Mouse (Mus musculus): ENCODE measurements at regions not wholly inside any gene's neighbourhood (a gene's known extent, or its start where the extent isn't known, plus 50 kb on each side); places are given as distances from the start of the nearest gene placed in this dataset.

- DNase-seq (ENCODE audit: low spot score in 2 of 2) = no peak
Observed at GRCm38 (mm10) chr5:35165459-35165858, 59.9 kb upstream of the Lrpap1 start.

GRCm38 (mm10) chr5:35162607-35163006, 57.0 kb upstream of the Lrpap1 start:
- no peak for DNase-seq (ENCODE audit: low spot score in 2 of 2)

- DNase-seq (ENCODE audit: low spot score in 2 of 2) = no peak
Observed at GRCm38 (mm10) chr5:35162120-35162519, 56.6 kb upstream of the Lrpap1 start.

GRCm38 (mm10) chr5:35160929-35161815, 55.6 kb upstream of the Lrpap1 start:
- DNase-seq (ENCODE audit: low spot score in 2 of 2) = no peak

GRCm38 (mm10) chr5:35159854-35160253, 54.3 kb upstream of the Lrpap1 start:
- DNase-seq (ENCODE audit: low spot score in 2 of 2) = no peak

- no peak for DNase-seq (ENCODE audit: low spot score in 2 of 2)
Observed at GRCm38 (mm10) chr5:35159178-35159661, 53.7 kb upstream of the Lrpap1 start.

- no peak for DNase-seq (ENCODE audit: low spot score in 2 of 2)
Observed at GRCm38 (mm10) chr5:35158346-35159047, 52.9 kb upstream of the Lrpap1 start.

- no peak for DNase-seq (ENCODE audit: low spot score in 2 of 2)
Observed at GRCm38 (mm10) chr5:35156371-35156770, 50.8 kb upstream of the Lrpap1 start.

- no peak for DNase-seq (ENCODE audit: low spot score in 2 of 2)
Observed at GRCm38 (mm10) chr5:35155717-35156116, 50.2 kb upstream of the Lrpap1 start.

Measured in adrenal gland, postnatal 4 days (tissue).